Mouse (Mus musculus) MEL (cell line): Measurements from ENCODE around the gene Hoxb1.

Source experiments
- CTCF ChIP-seq, 3 experiments: IDR thresholded peaks in 2 of 3; conservative IDR thresholded peaks in 1 of 3; 2 replicates each; pipeline ENCODE4 v1.5.1; 2011 to 2012; ENCODE audit warnings: low read length in 3 of 3, low read depth in 2 of 3, mild to moderate bottlenecking in 2 of 3, improper control_type of control experiment in 1 of 3, inconsistent platforms in 1 of 3, mixed read lengths in 1 of 3, moderate library complexity in 1 of 3; ENCODE audit not compliant: control insufficient read depth in 1 of 3, insufficient read depth in 1 of 3, poor library complexity in 1 of 3, severe bottlenecking in 1 of 3
- EP300 ChIP-seq, 2 experiments: IDR thresholded peaks; 2 replicates each; pipeline ENCODE4 v1.6.1; 2011; ENCODE audit warnings: improper control_type of control experiment in 2 of 2, low read length in 2 of 2, low read depth in 1 of 2, mild to moderate bottlenecking in 1 of 2
- ETS1 ChIP-seq: IDR thresholded peaks from 2 replicates; pipeline ENCODE4 v1.6.1; 2012; ENCODE audit warnings: low read depth, mild to moderate bottlenecking, inconsistent platforms, low read length, improper control_type of control experiment, moderate library complexity
- GABPA ChIP-seq: IDR thresholded peaks from 2 replicates; pipeline ENCODE4 v1.6.1; 2012; ENCODE audit warnings: low read depth, mild to moderate bottlenecking, inconsistent platforms, low read length, improper control_type of control experiment, moderate library complexity
- GATA1 ChIP-seq: IDR thresholded peaks from 2 replicates; pipeline ENCODE4 v1.6.1; 2011; ENCODE audit warnings: low read depth, low read length, improper control_type of control experiment
- HCFC1 ChIP-seq: IDR thresholded peaks from 2 replicates; pipeline ENCODE4 v1.6.1; 2012; ENCODE audit warnings: low read depth, mild to moderate bottlenecking, inconsistent platforms, low read length, improper control_type of control experiment, moderate library complexity
- USF1 ChIP-seq: IDR thresholded peaks from 2 replicates; pipeline ENCODE4 v1.6.1; 2014; ENCODE audit warnings: low read depth, mild to moderate bottlenecking, inconsistent platforms, low read length, improper control_type of control experiment, moderate library complexity

DNA sequence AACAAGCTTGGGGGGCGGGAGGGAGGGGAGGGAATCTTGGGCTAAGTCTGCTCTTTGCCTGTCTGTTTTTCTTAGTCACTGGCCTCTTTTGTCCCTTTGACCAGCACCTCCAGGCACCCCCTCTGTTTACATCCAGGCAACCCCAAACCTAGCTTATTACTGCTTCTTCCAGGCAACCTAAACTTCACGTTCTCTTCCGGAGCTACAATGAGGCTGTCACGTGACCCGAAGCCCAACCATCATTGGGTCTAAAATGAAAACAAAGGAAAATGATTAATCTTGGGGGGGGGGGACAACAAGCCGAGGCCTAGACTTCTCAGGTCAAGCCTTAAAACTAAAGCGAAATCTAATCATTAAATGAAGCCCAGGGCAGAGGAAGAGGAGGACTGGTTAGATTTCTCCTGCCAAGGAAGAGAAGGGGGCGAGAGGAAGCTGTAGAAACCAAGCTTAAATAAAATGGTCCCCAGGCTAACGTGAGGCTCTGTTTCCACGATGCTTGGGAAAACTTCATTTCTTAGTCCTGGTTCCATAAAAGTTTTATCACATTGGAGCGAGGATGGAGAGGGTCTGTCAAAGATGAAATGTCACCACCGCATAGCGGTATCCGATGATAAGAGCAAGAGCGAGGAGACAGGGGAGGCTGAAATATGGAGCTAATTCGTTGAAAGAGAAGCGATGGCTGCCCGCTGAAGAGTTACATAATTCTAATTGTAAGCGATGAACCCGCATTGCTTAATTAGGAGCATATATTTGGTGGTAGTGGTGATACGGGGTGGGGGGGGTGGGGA, 17.2 kb upstream of the Hoxb1 start:
- no peak for TF ChIP-seq GABPA
- TF ChIP-seq GATA1 = no peak
- no peak for TF ChIP-seq EP300 (IDR thresholded peaks at IDR 0.05; ENCODE audit: low read depth in 1 of 2, low read length in 2 of 2)
- no peak for TF ChIP-seq USF1
- no peak for TF ChIP-seq HCFC1
- TF ChIP-seq CTCF (IDR thresholded peaks at IDR 0.05 in 2 of 3, conservative IDR thresholded peaks at IDR 0.05 in 1 of 3; ENCODE audit: control insufficient read depth in 1 of 3, insufficient read depth in 1 of 3, low read depth in 2 of 3, low read length in 3 of 3, poor library complexity in 1 of 3, severe bottlenecking in 1 of 3) = no peak
- TF ChIP-seq ETS1 = no peak
